Mouse (Mus musculus): ENCODE results near the gene Ehbp1l1. TPM values are rescaled to one million over a fixed set of nuclear protein-coding genes. Genes with fewer than 3 reads are reported as not detected.

The Ehbp1l1 gene
- polyA plus RNA-seq, 1 experiment from 2014 or later, result 6.1 TPM

- peaks cover 15% of the 10 kb centered on the region for H3K4me1 ChIP-seq (ENCODE audit: control insufficient read depth, insufficient read depth, low read length)
- 97% methylated on average over 11 of the region's 11 CpGs for WGBS
- no peak overlapping the region for H3K27ac ChIP-seq (replicated peaks; ENCODE audit: low read depth, low read length)
- no peak overlapping the region for H3K9ac ChIP-seq (ENCODE audit: low read length)
- peaks cover 28% of the 10 kb centered on the region for H3K36me3 ChIP-seq (ENCODE audit: control insufficient read depth, insufficient read depth, low read length)
- H3K4me3 ChIP-seq (ENCODE audit: low read depth, low read length), result no peak overlapping the region
- no peaks in the 10 kb centered on the region for H3K27me3 ChIP-seq (ENCODE audit: control insufficient read depth, insufficient read depth, low read length)
- DNase-seq (ENCODE audit: low spot score) (no peak), ATAC-seq (ENCODE audit: insufficient number of reproducible peaks, low FRiP score, low TSS enrichment, low read depth) (no peak)
- no peaks in the 10 kb centered on the region for H3K9me3 ChIP-seq (ENCODE audit: control insufficient read depth, low read length)
- no peak overlapping the region for H3K4me2 ChIP-seq (ENCODE audit: low read depth, severe bottlenecking)
These were observed 40.3 kb downstream of the Ehbp1l1 start for GRCm38 (mm10) chr19:5685861-5686260.

GRCm38 (mm10) chr19:5685431-5685830 is 40.7 kb downstream of the Ehbp1l1 start:
- Histone ChIP-seq H3K27ac (replicated peaks; ENCODE audit: low read depth, low read length) (no peak overlapping the region), H3K27me3 (ENCODE audit: control insufficient read depth, insufficient read depth, low read length) (no peaks in the 10 kb centered on the region), H3K4me2 (ENCODE audit: low read depth, severe bottlenecking) (no peak overlapping the region), H3K9ac (ENCODE audit: low read length) (no peak overlapping the region), H3K36me3 (ENCODE audit: control insufficient read depth, insufficient read depth, low read length) (peaks cover 29% of the 10 kb centered on the region), H3K9me3 (ENCODE audit: control insufficient read depth, low read length) (no peaks in the 10 kb centered on the region), H3K4me1 (ENCODE audit: control insufficient read depth, insufficient read depth, low read length) (peaks cover 11% of the 10 kb centered on the region), H3K4me3 (ENCODE audit: low read depth, low read length) (no peak overlapping the region)
- ATAC-seq (ENCODE audit: insufficient number of reproducible peaks, low FRiP score, low TSS enrichment, low read depth), result no peak
- WGBS, result 95% methylated on average over 19 of the region's 19 CpGs
- DNase-seq (ENCODE audit: low spot score), result no peak

- Histone ChIP-seq H3K9ac (ENCODE audit: low read length) (peak overlapping the region; percentile 30), H3K4me1 (ENCODE audit: control insufficient read depth, insufficient read depth, low read length) (peaks cover 8% of the 10 kb centered on the region; the same call in 1 of the 2 replicates), H3K4me2 (ENCODE audit: low read depth, severe bottlenecking) (no peak overlapping the region), H3K36me3 (ENCODE audit: control insufficient read depth, insufficient read depth, low read length) (peaks cover 33% of the 10 kb centered on the region), H3K27me3 (ENCODE audit: control insufficient read depth, insufficient read depth, low read length) (no peaks in the 10 kb centered on the region), H3K9me3 (ENCODE audit: control insufficient read depth, low read length) (no peaks in the 10 kb centered on the region), H3K27ac (replicated peaks; ENCODE audit: low read depth, low read length) (no peak overlapping the region), H3K4me3 (ENCODE audit: low read depth, low read length) (no peak overlapping the region)
- 92% methylated on average over 13 of the region's 13 CpGs for WGBS
- ATAC-seq (ENCODE audit: insufficient number of reproducible peaks, low FRiP score, low TSS enrichment, low read depth), result no peak
- no peak for DNase-seq (ENCODE audit: low spot score)
These were observed 41.1 kb downstream of the Ehbp1l1 start for GRCm38 (mm10) chr19:5684985-5685384.

GRCm38 (mm10) chr19:5684236-5684635 is 41.9 kb downstream of the Ehbp1l1 start:
- 88% methylated on average over 12 of the region's 12 CpGs for WGBS
- Histone ChIP-seq H3K27ac (replicated peaks; ENCODE audit: low read depth, low read length) (no peak overlapping the region), H3K9ac (ENCODE audit: low read length) (no peak overlapping the region), H3K36me3 (ENCODE audit: control insufficient read depth, insufficient read depth, low read length) (peaks cover 34% of the 10 kb centered on the region), H3K27me3 (ENCODE audit: control insufficient read depth, insufficient read depth, low read length) (no peaks in the 10 kb centered on the region), H3K4me2 (ENCODE audit: low read depth, severe bottlenecking) (no peak overlapping the region), H3K9me3 (ENCODE audit: control insufficient read depth, low read length) (no peaks in the 10 kb centered on the region), H3K4me1 (ENCODE audit: control insufficient read depth, insufficient read depth, low read length) (peaks cover 8% of the 10 kb centered on the region; the same call in 1 of the 2 replicates), H3K4me3 (ENCODE audit: low read depth, low read length) (no peak overlapping the region)
- ATAC-seq (ENCODE audit: insufficient number of reproducible peaks, low FRiP score, low TSS enrichment, low read depth) (no peak), DNase-seq (ENCODE audit: low spot score) (no peak)

GRCm38 (mm10) chr19:5680432-5680831 is 45.7 kb downstream of the Ehbp1l1 start:
- Histone ChIP-seq H3K4me3 (ENCODE audit: low read depth, low read length) (no peak overlapping the region), H3K9me3 (ENCODE audit: control insufficient read depth, low read length) (no peaks in the 10 kb centered on the region), H3K9ac (ENCODE audit: low read length) (no peak overlapping the region), H3K36me3 (ENCODE audit: control insufficient read depth, insufficient read depth, low read length) (peaks cover 45% of the 10 kb centered on the region), H3K4me1 (ENCODE audit: control insufficient read depth, insufficient read depth, low read length) (no peaks in the 10 kb centered on the region), H3K27me3 (ENCODE audit: control insufficient read depth, insufficient read depth, low read length) (no peaks in the 10 kb centered on the region), H3K4me2 (ENCODE audit: low read depth, severe bottlenecking) (no peak overlapping the region), H3K27ac (replicated peaks; ENCODE audit: low read depth, low read length) (no peak overlapping the region)
- no peak for ATAC-seq (ENCODE audit: insufficient number of reproducible peaks, low FRiP score, low TSS enrichment, low read depth)
- 81% methylated on average over 4 of the region's 4 CpGs for WGBS
- DNase-seq (ENCODE audit: low spot score), result no peak

GRCm38 (mm10) chr19:5668372-5668771 is 57.7 kb downstream of the Ehbp1l1 start:
- WGBS, result 91% methylated on average over 4 of the region's 4 CpGs

GRCm38 (mm10) chr19:5666386-5666785 is 59.7 kb downstream of the Ehbp1l1 start:
- no peak for DNase-seq (ENCODE audit: low spot score)
- no peaks in the 10 kb centered on the region for H3K9me3 ChIP-seq (ENCODE audit: control insufficient read depth, low read length)
- H3K36me3 ChIP-seq (ENCODE audit: control insufficient read depth, insufficient read depth, low read length), result peaks cover 23% of the 10 kb centered on the region
- no peak overlapping the region for H3K27ac ChIP-seq (replicated peaks; ENCODE audit: low read depth, low read length)
- H3K9ac ChIP-seq (ENCODE audit: low read length), result no peak overlapping the region
- no peak overlapping the region for H3K4me3 ChIP-seq (ENCODE audit: low read depth, low read length)
- no peak overlapping the region for H3K4me2 ChIP-seq (ENCODE audit: low read depth, severe bottlenecking)
- peaks cover 18% of the 10 kb centered on the region for H3K4me1 ChIP-seq (ENCODE audit: control insufficient read depth, insufficient read depth, low read length)
- WGBS, result 94% methylated on average over 18 of the region's 18 CpGs
- no peaks in the 10 kb centered on the region for H3K27me3 ChIP-seq (ENCODE audit: control insufficient read depth, insufficient read depth, low read length)
- ATAC-seq (ENCODE audit: insufficient number of reproducible peaks, low FRiP score, low TSS enrichment, low read depth), result no peak

More at GRCm38 (mm10) chr19:5668372-5668771, 57.7 kb downstream of the Ehbp1l1 start:
- no peak for ATAC-seq (ENCODE audit: insufficient number of reproducible peaks, low FRiP score, low TSS enrichment, low read depth)
- Histone ChIP-seq H3K4me1 (ENCODE audit: control insufficient read depth, insufficient read depth, low read length) (0 out of 2 replicates have a peak, but pooled peaks cover 6% of the 10 kb centered on the region), H3K9me3 (ENCODE audit: control insufficient read depth, low read length) (no peaks in the 10 kb centered on the region), H3K4me3 (ENCODE audit: low read depth, low read length) (no peak overlapping the region), H3K9ac (ENCODE audit: low read length) (no peak overlapping the region), H3K36me3 (ENCODE audit: control insufficient read depth, insufficient read depth, low read length) (peaks cover 35% of the 10 kb centered on the region), H3K4me2 (ENCODE audit: low read depth, severe bottlenecking) (no peak overlapping the region), H3K27ac (replicated peaks; ENCODE audit: low read depth, low read length) (no peak overlapping the region), H3K27me3 (ENCODE audit: control insufficient read depth, insufficient read depth, low read length) (no peaks in the 10 kb centered on the region)
- DNase-seq (ENCODE audit: low spot score), result no peak

GRCm38 (mm10) chr19:5665465-5665864 is 60.7 kb downstream of the Ehbp1l1 start:
- WGBS, result 93% methylated on average over 15 of the region's 15 CpGs
- peaks cover 19% of the 10 kb centered on the region; the same call in 1 of the 2 replicates for H3K36me3 ChIP-seq (ENCODE audit: control insufficient read depth, insufficient read depth, low read length)
- DNase-seq (ENCODE audit: low spot score), result no peak
- no peak overlapping the region for H3K4me2 ChIP-seq (ENCODE audit: low read depth, severe bottlenecking)
- H3K4me1 ChIP-seq (ENCODE audit: control insufficient read depth, insufficient read depth, low read length), result peaks cover 18% of the 10 kb centered on the region
- no peak overlapping the region for H3K27ac ChIP-seq (replicated peaks; ENCODE audit: low read depth, low read length)
- no peaks in the 10 kb centered on the region for H3K27me3 ChIP-seq (ENCODE audit: control insufficient read depth, insufficient read depth, low read length)
- no peak for ATAC-seq (ENCODE audit: insufficient number of reproducible peaks, low FRiP score, low TSS enrichment, low read depth)
- no peak overlapping the region for H3K9ac ChIP-seq (ENCODE audit: low read length)
- no peak overlapping the region for H3K4me3 ChIP-seq (ENCODE audit: low read depth, low read length)
- H3K9me3 ChIP-seq (ENCODE audit: control insufficient read depth, low read length), result no peaks in the 10 kb centered on the region

GRCm38 (mm10) chr19:5664669-5665257 is 61.4 kb downstream of the Ehbp1l1 start:
- no peak overlapping the region for H3K9ac ChIP-seq (ENCODE audit: low read length)
- no peak overlapping the region for H3K27ac ChIP-seq (replicated peaks; ENCODE audit: low read depth, low read length)
- no peak overlapping the region for H3K4me2 ChIP-seq (ENCODE audit: low read depth, severe bottlenecking)
- no peaks in the 10 kb centered on the region for H3K27me3 ChIP-seq (ENCODE audit: control insufficient read depth, insufficient read depth, low read length)
- DNase-seq (ENCODE audit: low spot score), result no peak
- no peak for ATAC-seq (ENCODE audit: insufficient number of reproducible peaks, low FRiP score, low TSS enrichment, low read depth)
- 90% methylated on average over 10 of the region's 10 CpGs for WGBS
- H3K4me3 ChIP-seq (ENCODE audit: low read depth, low read length), result no peak overlapping the region
- H3K36me3 ChIP-seq (ENCODE audit: control insufficient read depth, insufficient read depth, low read length), result peaks cover 19% of the 10 kb centered on the region; the same call in 1 of the 2 replicates
- no peaks in the 10 kb centered on the region for H3K9me3 ChIP-seq (ENCODE audit: control insufficient read depth, low read length)
- H3K4me1 ChIP-seq (ENCODE audit: control insufficient read depth, insufficient read depth, low read length), result peaks cover 18% of the 10 kb centered on the region

All from limb, embryonic 11.5 days (tissue).